Mouse (Mus musculus) midbrain, embryonic 16.5 days (tissue): Measurements from ENCODE around the gene Enpp6. TPM values are rescaled to one million over a fixed set of nuclear protein-coding genes. Genes with fewer than 3 reads are reported as not detected.
"Not testable (repeated sequence)": the region's sequence is repeated elsewhere in the genome, so short reads cannot be mapped to it uniquely, and the experiment has no call there.

Experiments used
- ATAC-seq: fragments of 200-750 bp; cut with Nextera tagmentation; 2 replicates; pipeline ENCODE4 v1.8.0; 2017; ENCODE audit warnings: moderate TSS enrichment
- H3K27ac ChIP-seq: fragments of 300-500 bp; sonication (generic); 2 replicates; pipeline ENCODE4 v1.5.1; 2014; ENCODE audit warnings: mild to moderate bottlenecking, low read length, mixed read lengths
- H3K27me3 ChIP-seq: fragments of 300-500 bp; sonication (generic); 2 replicates; pipeline ENCODE4 v1.6.1; 2014; ENCODE audit warnings: low read depth, low read length, mixed read lengths; ENCODE audit not compliant: control insufficient read depth, insufficient read depth
- H3K36me3 ChIP-seq: fragments of 300-500 bp; sonication (generic); 2 replicates; pipeline ENCODE4 v1.6.1; 2014; ENCODE audit warnings: mild to moderate bottlenecking, low read length, moderate library complexity, mixed read lengths; ENCODE audit not compliant: control insufficient read depth, insufficient read depth
- H3K4me1 ChIP-seq: fragments of 300-500 bp; sonication (generic); 2 replicates; pipeline ENCODE4 v1.6.1; 2014; ENCODE audit warnings: mild to moderate bottlenecking, low read length, mixed read lengths; ENCODE audit not compliant: control insufficient read depth, insufficient read depth
- H3K4me2 ChIP-seq: fragments of 300-500 bp; sonication (generic); 2 replicates; pipeline ENCODE4 v1.6.1; 2014; ENCODE audit warnings: mild to moderate bottlenecking, low read length, mixed read lengths
- H3K4me3 ChIP-seq: fragments of 300-500 bp; sonication (generic); 2 replicates; pipeline ENCODE4 v1.5.1; 2014; ENCODE audit warnings: low read depth, mild to moderate bottlenecking, low read length, moderate library complexity, mixed read lengths
- H3K9ac ChIP-seq: fragments of 300-500 bp; sonication (generic); 2 replicates; pipeline ENCODE4 v1.6.1; 2014; ENCODE audit warnings: low read depth, low read length, mixed read lengths
- H3K9me3 ChIP-seq: fragments of 300-500 bp; sonication (generic); replicated peaks from 2 replicates; pipeline ENCODE4 v1.6.1; 2014; ENCODE audit warnings: mild to moderate bottlenecking, low read length, mixed read lengths; ENCODE audit not compliant: control insufficient read depth, poor library complexity, severe bottlenecking
- WGBS: fragments of 180-500 bp; shearing (Covaris S2); extraction: QIAGEN DNeasy Blood & Tissue Kit; methylation state at CpG from one replicate; pipeline ENCODE4 v1.1.7; 2014; 5-methylcytosine and 5-hydroxymethylcytosine counted together
- polyA plus RNA-seq: library from polyadenylated mRNA; unstranded; fragments of >200 nt; fragmentation: Nextera tagmentation; extraction: Ambion mirVana; gene quantifications from 2 replicates; pipeline ENCODE4 v1.2.1, GENCODE M21; 2015

Gene Enpp6
- polyA plus RNA-seq, 1 experiment from 2014 or later: 0.31 TPM

DNA sequence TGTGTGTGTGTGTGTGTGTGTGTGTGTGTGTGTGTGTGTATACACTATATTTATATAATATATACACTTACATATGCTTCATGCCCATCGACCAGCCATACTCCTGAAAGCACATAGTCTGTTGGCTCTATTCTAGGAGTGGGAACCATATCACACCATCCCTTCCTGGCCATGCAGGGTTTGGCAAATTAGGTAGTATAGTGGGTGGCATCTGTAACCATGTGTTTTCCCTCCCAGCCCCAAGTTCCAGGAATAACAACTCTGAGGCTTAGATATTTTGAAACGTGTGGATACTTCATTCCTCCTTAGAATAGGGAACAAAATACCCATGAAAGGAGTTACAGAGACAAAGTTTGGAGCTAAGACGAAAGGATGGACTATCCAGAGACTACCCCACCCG lies 53.5 kb downstream of the Enpp6 start:
- not testable (repeated sequence) for ATAC-seq, H3K9ac ChIP-seq, H3K27ac ChIP-seq, H3K27me3 ChIP-seq, H3K4me1 ChIP-seq, H3K4me2 ChIP-seq, H3K36me3 ChIP-seq, H3K4me3 ChIP-seq, H3K9me3 ChIP-seq
- WGBS: 86% methylated on average over 3 of the region's 4 CpGs

DNA sequence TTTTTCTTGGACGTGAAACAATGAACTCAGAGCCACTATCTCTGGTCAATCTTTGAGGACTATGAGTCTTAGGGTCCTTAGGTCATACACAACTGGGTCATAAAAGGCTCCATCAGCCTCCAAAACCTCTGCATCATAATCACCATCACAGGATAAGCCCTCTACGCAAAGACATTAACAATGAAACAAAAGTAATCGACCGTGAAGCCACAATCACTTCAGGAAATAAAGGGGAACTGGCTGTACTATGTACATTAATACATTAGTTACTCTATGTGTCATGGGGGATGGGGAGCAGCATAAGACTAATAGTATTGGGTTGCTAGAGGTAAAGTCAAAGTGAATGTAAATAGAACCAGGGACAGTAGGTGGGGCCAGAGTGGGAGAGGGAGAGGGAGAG lies 59.7 kb downstream of the Enpp6 start:
- H3K4me2 ChIP-seq: no peak overlapping the region
- H3K27me3 ChIP-seq: no peaks in the 10 kb centered on the region
- H3K27ac ChIP-seq: no peak overlapping the region
- no peaks in the 10 kb centered on the region for H3K9me3 ChIP-seq
- H3K9ac ChIP-seq: no peak overlapping the region
- no peaks in the 10 kb centered on the region for H3K36me3 ChIP-seq
- ATAC-seq: no peak
- H3K4me1 ChIP-seq: no peaks in the 10 kb centered on the region
- H3K4me3 ChIP-seq: no peak overlapping the region
- WGBS: 80% methylated on average over 4 of the region's 4 CpGs

DNA sequence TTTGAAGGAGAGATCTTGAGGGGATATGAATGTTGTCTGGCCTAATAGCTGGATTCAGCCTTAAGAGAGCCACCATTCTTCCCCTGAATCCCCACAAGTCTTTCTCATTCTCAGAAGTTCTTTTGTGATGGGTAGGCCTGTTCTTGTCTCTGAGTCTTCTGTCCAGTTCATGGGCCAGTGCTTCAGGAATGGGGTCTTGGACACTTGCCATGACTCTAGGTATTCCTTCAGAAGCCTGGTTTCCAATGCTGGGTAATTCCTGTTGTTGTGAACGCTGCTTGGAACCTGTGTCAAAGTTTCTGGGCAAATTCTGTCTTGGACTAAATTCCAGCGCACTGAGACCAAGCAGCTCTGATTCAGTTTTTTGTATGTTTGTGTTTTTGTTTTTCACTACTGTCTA lies 60.5 kb downstream of the Enpp6 start:
- Histone ChIP-seq H3K9ac (no peak overlapping the region), H3K27ac (no peak overlapping the region), H3K4me1 (no peaks in the 10 kb centered on the region), H3K9me3 (no peaks in the 10 kb centered on the region), H3K36me3 (no peaks in the 10 kb centered on the region), H3K4me3 (no peak overlapping the region), H3K4me2 (no peak overlapping the region), H3K27me3 (no peaks in the 10 kb centered on the region)
- WGBS: 95% methylated on average over 2 of the region's 2 CpGs
- ATAC-seq: no peak

- Histone ChIP-seq H3K4me1 (no peaks in the 10 kb centered on the region), H3K4me3 (no peak overlapping the region), H3K27ac (no peak overlapping the region), H3K36me3 (no peaks in the 10 kb centered on the region), H3K9ac (no peak overlapping the region), H3K9me3 (no peaks in the 10 kb centered on the region), H3K27me3 (no peaks in the 10 kb centered on the region), H3K4me2 (no peak overlapping the region)
- no peak for ATAC-seq
- 96% methylated on average over 10 of the region's 10 CpGs for WGBS
These were observed 61.9 kb downstream of the Enpp6 start for GRCm38 (mm10) chr8:47048584-47048983.

- H3K36me3 ChIP-seq: no peaks in the 10 kb centered on the region
- no peak overlapping the region for H3K27ac ChIP-seq
- H3K9me3 ChIP-seq: no peaks in the 10 kb centered on the region
- 77% methylated on average over 3 of the region's 3 CpGs for WGBS
- H3K9ac ChIP-seq: no peak overlapping the region
- H3K4me1 ChIP-seq: no peaks in the 10 kb centered on the region
- H3K4me2 ChIP-seq: no peak overlapping the region
- no peak for ATAC-seq
- H3K27me3 ChIP-seq: no peaks in the 10 kb centered on the region
- no peak overlapping the region for H3K4me3 ChIP-seq
These were observed 66.0 kb downstream of the Enpp6 start for GRCm38 (mm10) chr8:47052643-47053042.

DNA sequence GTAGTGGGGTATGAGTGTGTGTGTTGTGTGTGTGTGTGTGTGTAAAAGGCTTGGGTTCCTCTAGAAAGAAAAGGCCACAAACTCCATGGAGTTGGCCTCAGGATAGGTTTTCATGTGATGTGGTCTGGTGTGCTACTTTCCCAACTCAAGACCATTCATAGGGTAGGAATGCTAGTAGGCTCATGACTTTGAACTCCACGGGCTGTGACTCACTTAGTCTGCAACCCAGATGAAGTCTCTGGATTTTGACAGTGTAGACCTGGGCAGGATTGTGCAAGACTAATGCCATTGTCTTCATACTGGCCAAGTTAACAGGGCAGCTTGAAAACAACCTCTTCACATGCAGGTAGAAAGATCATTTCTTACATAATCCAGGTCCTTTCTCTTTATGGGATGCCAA lies 69.4 kb downstream of the Enpp6 start:
- H3K4me3 ChIP-seq: no peak overlapping the region
- no peak overlapping the region for H3K27ac ChIP-seq
- no peaks in the 10 kb centered on the region for H3K27me3 ChIP-seq
- H3K4me2 ChIP-seq: no peak overlapping the region
- no peak for ATAC-seq
- no peaks in the 10 kb centered on the region for H3K9me3 ChIP-seq
- WGBS: 93% methylated on average over 1 of the region's 1 CpGs
- no peaks in the 10 kb centered on the region for H3K4me1 ChIP-seq
- H3K36me3 ChIP-seq: no peaks in the 10 kb centered on the region
- no peak overlapping the region for H3K9ac ChIP-seq

- Histone ChIP-seq H3K9me3 (no peaks in the 10 kb centered on the region), H3K27me3 (no peaks in the 10 kb centered on the region), H3K4me1 (no peaks in the 10 kb centered on the region), H3K4me3 (no peak overlapping the region), H3K36me3 (no peaks in the 10 kb centered on the region), H3K27ac (no peak overlapping the region), H3K9ac (no peak overlapping the region), H3K4me2 (no peak overlapping the region)
- ATAC-seq: no peak
- WGBS: 40% methylated on average over 4 of the region's 4 CpGs
These were observed 71.8 kb downstream of the Enpp6 start for GRCm38 (mm10) chr8:47058526-47058925.

GRCm38 (mm10) chr8:47058971-47059370 lies 72.3 kb downstream of the Enpp6 start:
- Histone ChIP-seq H3K27me3 (no peaks in the 10 kb centered on the region), H3K36me3 (no peaks in the 10 kb centered on the region), H3K9me3 (no peaks in the 10 kb centered on the region), H3K4me1 (no peaks in the 10 kb centered on the region), H3K4me2 (no peak overlapping the region), H3K9ac (no peak overlapping the region), H3K4me3 (no peak overlapping the region), H3K27ac (no peak overlapping the region)
- ATAC-seq: no peak
- 67% methylated on average over 2 of the region's 2 CpGs for WGBS

- Histone ChIP-seq H3K9me3 (no peaks in the 10 kb centered on the region), H3K27me3 (no peaks in the 10 kb centered on the region), H3K9ac (no peak overlapping the region), H3K4me3 (no peak overlapping the region), H3K4me1 (no peaks in the 10 kb centered on the region), H3K27ac (no peak overlapping the region), H3K4me2 (no peak overlapping the region), H3K36me3 (no peaks in the 10 kb centered on the region)
- no peak for ATAC-seq
- 77% methylated on average over 7 of the region's 7 CpGs for WGBS
These were observed 74.5 kb downstream of the Enpp6 start for GRCm38 (mm10) chr8:47061105-47061720.
